Mouse (Mus musculus) brain, embryonic 14.5 days (tissue): ENCODE measurements around the gene Pyurf. TPM values are rescaled to one million over a fixed set of nuclear protein-coding genes. Genes with fewer than 3 reads are reported as not detected.

Experiments used
- DNase-seq: peaks from one replicate; pipeline ENCODE4 v3.0.0-alpha.2; 2011; ENCODE audit warnings: low read depth
- CTCF ChIP-seq: fragments of 200-500 bp; IDR thresholded peaks from 2 replicates; pipeline ENCODE4 v1.5.1; 2012; ENCODE audit warnings: inconsistent platforms, mild to moderate bottlenecking, moderate library complexity, borderline replicate concordance; ENCODE audit not compliant: insufficient read depth, insufficient read length; ENCODE audit errors: extremely low read depth
- POLR2A ChIP-seq: fragments of 200-500 bp; IDR thresholded peaks from 2 replicates; pipeline ENCODE4 v1.6.1; 2012; ENCODE audit warnings: mild to moderate bottlenecking, inconsistent platforms, borderline replicate concordance; ENCODE audit not compliant: poor library complexity, insufficient read depth, insufficient read length, severe bottlenecking; ENCODE audit errors: extremely low read depth
- polyA plus RNA-seq: library from polyadenylated mRNA; depleted of rRNA; stranded (reverse); fragments of >200 nt; gene quantifications from 2 replicates; pipeline ENCODE4 v1.2.3, GENCODE M21; 2012; rRNA removed

Gene Pyurf
- polyA plus RNA-seq, 1 experiment = 10.0 TPM

DNA sequence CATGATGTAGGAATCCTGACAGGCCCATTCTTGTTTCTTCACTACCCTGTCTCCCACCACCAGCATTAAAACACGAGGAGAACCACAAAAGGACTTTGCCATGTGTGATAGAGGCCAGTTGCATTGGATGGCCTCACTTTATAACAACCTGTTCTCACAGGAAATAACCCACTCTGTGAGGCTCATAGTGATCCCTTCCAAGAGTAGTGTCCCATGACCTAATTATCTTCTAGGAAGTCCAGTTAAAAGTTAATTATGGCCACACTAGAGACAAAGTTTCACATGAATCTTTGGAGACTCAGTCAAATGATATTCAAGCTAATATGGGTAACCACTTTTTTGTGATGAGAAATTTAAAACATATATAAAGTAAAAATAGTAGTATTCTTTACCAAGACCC, 44.6 kb downstream of the Pyurf start:
- DNase-seq = no peak
- TF ChIP-seq CTCF = no peak
- no peak for TF ChIP-seq POLR2A

DNA sequence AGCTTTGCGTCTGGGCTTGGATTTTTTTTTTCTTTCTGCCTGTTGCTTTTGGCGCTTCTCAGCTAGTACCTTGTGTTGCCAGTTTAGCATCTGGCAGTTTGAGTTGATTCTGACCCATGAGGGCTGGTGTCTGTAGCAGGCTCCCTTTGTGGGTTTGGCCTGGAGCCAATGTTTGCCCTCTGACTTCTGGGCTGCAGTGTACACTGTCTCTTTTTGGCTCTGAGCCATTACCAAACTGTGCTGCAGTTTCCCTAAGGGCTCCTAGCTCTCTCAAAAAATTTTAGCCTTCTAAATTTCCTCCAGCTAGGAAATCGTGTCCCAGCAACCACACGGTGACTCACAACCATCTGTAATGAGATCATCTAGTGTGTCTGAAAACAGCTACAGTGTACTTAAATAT, 50.1 kb downstream of the Pyurf start:
- TF ChIP-seq POLR2A = no peak
- DNase-seq = peak; percentile 88

DNA sequence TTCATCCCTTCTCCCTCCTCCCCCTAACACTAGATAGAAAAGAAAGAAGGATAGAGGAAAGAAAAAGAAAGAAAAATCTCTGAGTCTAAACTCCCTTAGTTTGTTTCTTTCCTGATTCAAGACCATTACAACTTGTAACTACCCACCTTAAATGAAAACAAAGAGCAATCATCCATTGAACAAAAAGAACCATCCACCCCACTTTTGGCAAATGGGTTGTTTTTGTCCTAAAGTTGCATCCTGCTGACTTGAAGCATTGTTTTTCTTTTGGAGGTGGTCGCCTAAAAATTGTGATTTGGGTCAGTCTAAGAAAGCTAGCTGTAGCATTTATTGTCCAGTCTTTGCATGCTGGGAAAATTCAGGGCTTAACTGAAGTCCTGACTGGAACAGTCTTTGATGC, 52.3 kb downstream of the Pyurf start:
- no peak for TF ChIP-seq POLR2A
- no peak for TF ChIP-seq CTCF
- DNase-seq = no peak

Other genes starting within 250 kb of the Pyurf start
- gene Ppm1k, start 156.6 kb downstream of the Pyurf start, polyA plus RNA-seq = 4.6 and 5.1 TPM in 2 replicates
- 0.78 and 0.96 TPM in 2 replicates for gene Herc6, start 111.1 kb downstream of the Pyurf start, polyA plus RNA-seq
- 48.2 and 66.5 TPM in 2 replicates for gene Lancl2, start 10.5 kb upstream of the Pyurf start, polyA plus RNA-seq
- gene Vopp1, start 133.1 kb upstream of the Pyurf start, polyA plus RNA-seq = 136 and 160 TPM in 2 replicates
- not detected in 2 replicates for gene Vmn1r21, start 158.3 kb upstream of the Pyurf start, polyA plus RNA-seq
- gene Vmn1r22, start 215.9 kb upstream of the Pyurf start, polyA plus RNA-seq = not detected in 2 replicates
- gene Vmn1r23, start 234.8 kb upstream of the Pyurf start, polyA plus RNA-seq = not detected in 2 replicates